Mouse (Mus musculus): Measurements from ENCODE around the gene Gm13697.
"Not testable (repeated sequence)": the region's sequence is repeated elsewhere in the genome, so short reads cannot be mapped to it uniquely, and the experiment has no call there.

Gene Gm13697

DNA sequence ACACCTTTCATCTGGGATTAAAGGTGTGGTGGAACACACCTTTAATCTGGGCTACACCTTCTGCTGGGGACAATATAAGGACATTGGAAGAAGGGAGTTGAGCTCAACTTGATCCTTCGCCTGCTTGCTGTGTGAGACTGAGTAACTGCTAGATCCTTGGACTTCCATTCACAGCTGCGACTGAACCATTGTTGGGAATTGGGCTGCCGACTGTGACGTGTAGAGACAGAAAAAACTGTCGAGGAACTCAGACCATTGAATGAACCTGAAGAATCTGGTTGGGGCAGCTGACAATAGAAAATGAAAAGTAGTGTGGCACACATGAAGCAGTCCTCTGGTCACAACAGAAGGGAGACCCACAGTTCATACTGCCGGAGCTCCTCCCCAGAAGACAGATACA is at the start of gene Gm13697:
Gm13697 (plus strand) TSS at position 301 of the 400 bp plus-strand sequence.
- H3K36me3 ChIP-seq (ENCODE audit: insufficient read depth, low read length); H3K4me1 ChIP-seq (replicated peaks; ENCODE audit: low read depth, low read length): not testable (repeated sequence)

DNA sequence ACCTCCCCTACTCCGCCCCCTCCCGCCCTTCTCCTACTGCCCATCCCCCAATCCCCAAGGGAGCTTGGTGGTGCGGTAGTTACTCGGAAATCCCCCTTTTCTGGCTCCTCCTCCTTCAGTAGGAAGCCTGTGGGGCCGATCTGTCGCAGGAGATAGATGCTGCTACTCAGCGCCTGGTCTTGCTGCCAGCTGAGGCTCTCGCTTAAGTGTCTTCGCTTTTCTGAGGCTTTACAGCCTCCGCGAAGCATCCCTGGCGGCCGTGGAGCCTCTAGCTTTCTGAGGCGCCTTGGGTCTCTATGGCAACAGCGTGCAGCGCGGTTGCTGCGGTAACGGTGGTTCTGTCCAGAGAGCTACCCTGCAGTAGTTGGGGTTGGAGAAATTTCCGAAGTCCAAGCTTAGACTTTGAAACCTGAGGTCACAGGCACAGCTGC is 43.6 kb upstream of the Gm13697 start, which contains the start of gene Zswim2:
Zswim2 (minus strand) TSS at position 298 of the 431 bp plus-strand sequence.
- peak within 1 kb of the TSS; percentile 58 for H3K4me3 ChIP-seq (replicated peaks; ENCODE audit: low read length)
- H3K9me3 ChIP-seq (ENCODE audit: low read length): no peaks in the 10 kb centered on the region
- H3K27me3 ChIP-seq (ENCODE audit: insufficient read depth, low read length): peaks cover 5% of the 10 kb centered on the region; the same call in 1 of the 2 replicates
- TF ChIP-seq NANOG (IDR thresholded peaks at IDR 0.05; ENCODE audit: borderline replicate concordance, low read length) (no peak), CTCF (conservative IDR thresholded peaks at IDR 0.05; ENCODE audit: low read length) (no peak), POU5F1 (IDR thresholded peaks at IDR 0.05; ENCODE audit: borderline replicate concordance, low read length) (no peak)
- H3K4me1 ChIP-seq (replicated peaks; ENCODE audit: low read depth, low read length): no peaks in the 10 kb centered on the region
- no peaks in the 10 kb centered on the region for H3K36me3 ChIP-seq (ENCODE audit: insufficient read depth, low read length)

More for the DNA sequence above, at the start of gene Gm13697:
- not testable (repeated sequence) for H3K27me3 ChIP-seq (ENCODE audit: insufficient read depth, low read length); H3K4me3 ChIP-seq (replicated peaks; ENCODE audit: low read length); H3K9me3 ChIP-seq (ENCODE audit: low read length)

DNA sequence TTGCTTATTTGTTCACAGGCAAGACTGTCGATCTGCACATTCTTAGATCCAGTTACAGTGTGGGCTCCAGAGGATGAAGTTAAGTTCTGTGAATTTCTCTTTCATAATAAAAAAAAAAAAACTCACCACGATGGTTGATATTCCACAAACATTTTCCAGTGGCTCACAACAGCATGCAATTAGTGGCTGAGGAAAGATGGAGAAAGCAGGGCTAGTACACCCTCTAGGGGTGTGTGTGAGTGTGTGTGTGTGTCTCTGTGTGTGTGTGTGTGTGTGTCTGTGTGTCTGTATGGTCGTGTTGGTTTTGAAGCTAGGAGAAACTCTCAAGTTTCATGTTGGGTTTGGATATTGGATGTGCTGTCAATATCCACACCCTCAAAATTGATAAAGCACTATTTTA is 43.2 kb upstream of the Gm13697 start:
- H3K4me3 ChIP-seq (replicated peaks; ENCODE audit: low read length): no peak overlapping the region
- no peaks in the 10 kb centered on the region for H3K9me3 ChIP-seq (ENCODE audit: low read length)
- no peaks in the 10 kb centered on the region for H3K36me3 ChIP-seq (ENCODE audit: insufficient read depth, low read length)
- H3K27me3 ChIP-seq (ENCODE audit: insufficient read depth, low read length): peaks cover 5% of the 10 kb centered on the region; the same call in 1 of the 2 replicates
- H3K4me1 ChIP-seq (replicated peaks; ENCODE audit: low read depth, low read length): no peaks in the 10 kb centered on the region
- no peak for TF ChIP-seq POU5F1 (IDR thresholded peaks at IDR 0.05; ENCODE audit: borderline replicate concordance, low read length)
- no peak for TF ChIP-seq CTCF (conservative IDR thresholded peaks at IDR 0.05; ENCODE audit: low read length)
- TF ChIP-seq NANOG (IDR thresholded peaks at IDR 0.05; ENCODE audit: borderline replicate concordance, low read length): no peak

DNA sequence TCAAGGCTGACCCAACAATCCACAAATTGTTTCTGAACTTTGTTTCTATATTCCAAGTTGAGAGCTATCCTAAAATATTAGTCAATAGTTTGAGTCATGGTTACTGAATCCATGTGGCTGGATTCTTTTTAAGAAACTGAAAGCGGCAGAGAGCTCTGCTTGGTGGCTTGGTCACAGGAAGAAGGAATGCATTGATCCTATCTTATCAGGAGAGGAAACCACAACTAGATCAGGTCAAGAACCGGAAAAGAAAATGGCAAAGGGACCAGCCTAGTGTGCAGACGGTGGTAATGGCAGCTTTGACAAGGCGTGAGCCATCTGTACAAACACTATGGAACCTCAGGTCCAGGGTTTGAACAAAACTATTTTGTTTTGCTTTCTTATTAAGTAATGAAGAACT is 42.8 kb upstream of the Gm13697 start:
- Histone ChIP-seq H3K27me3 (ENCODE audit: insufficient read depth, low read length) (peaks cover 5% of the 10 kb centered on the region; the same call in 1 of the 2 replicates), H3K36me3 (ENCODE audit: insufficient read depth, low read length) (no peaks in the 10 kb centered on the region), H3K4me1 (replicated peaks; ENCODE audit: low read depth, low read length) (no peaks in the 10 kb centered on the region), H3K4me3 (replicated peaks; ENCODE audit: low read length) (no peak overlapping the region), H3K9me3 (ENCODE audit: low read length) (no peaks in the 10 kb centered on the region)
- TF ChIP-seq NANOG (IDR thresholded peaks at IDR 0.05; ENCODE audit: borderline replicate concordance, low read length): no peak
- no peak for TF ChIP-seq POU5F1 (IDR thresholded peaks at IDR 0.05; ENCODE audit: borderline replicate concordance, low read length)
- TF ChIP-seq CTCF (conservative IDR thresholded peaks at IDR 0.05; ENCODE audit: low read length): no peak

DNA sequence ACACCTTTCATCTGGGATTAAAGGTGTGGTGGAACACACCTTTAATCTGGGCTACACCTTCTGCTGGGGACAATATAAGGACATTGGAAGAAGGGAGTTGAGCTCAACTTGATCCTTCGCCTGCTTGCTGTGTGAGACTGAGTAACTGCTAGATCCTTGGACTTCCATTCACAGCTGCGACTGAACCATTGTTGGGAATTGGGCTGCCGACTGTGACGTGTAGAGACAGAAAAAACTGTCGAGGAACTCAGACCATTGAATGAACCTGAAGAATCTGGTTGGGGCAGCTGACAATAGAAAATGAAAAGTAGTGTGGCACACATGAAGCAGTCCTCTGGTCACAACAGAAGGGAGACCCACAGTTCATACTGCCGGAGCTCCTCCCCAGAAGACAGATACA is 29.1 kb upstream of the Gm13697 start, which contains the start of gene Gm13698:
Gm13698 (plus strand) TSS at position 301 of the 400 bp plus-strand sequence.
- H3K36me3 ChIP-seq (ENCODE audit: insufficient read depth, low read length); H3K4me3 ChIP-seq (replicated peaks; ENCODE audit: low read length); H3K27me3 ChIP-seq (ENCODE audit: insufficient read depth, low read length); H3K4me1 ChIP-seq (replicated peaks; ENCODE audit: low read depth, low read length); H3K9me3 ChIP-seq (ENCODE audit: low read length): not testable (repeated sequence)

DNA sequence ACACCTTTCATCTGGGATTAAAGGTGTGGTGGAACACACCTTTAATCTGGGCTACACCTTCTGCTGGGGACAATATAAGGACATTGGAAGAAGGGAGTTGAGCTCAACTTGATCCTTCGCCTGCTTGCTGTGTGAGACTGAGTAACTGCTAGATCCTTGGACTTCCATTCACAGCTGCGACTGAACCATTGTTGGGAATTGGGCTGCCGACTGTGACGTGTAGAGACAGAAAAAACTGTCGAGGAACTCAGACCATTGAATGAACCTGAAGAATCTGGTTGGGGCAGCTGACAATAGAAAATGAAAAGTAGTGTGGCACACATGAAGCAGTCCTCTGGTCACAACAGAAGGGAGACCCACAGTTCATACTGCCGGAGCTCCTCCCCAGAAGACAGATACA is 23.3 kb upstream of the Gm13697 start, which contains the start of gene Gm13693:
Gm13693 (plus strand) TSS at position 301 of the 400 bp plus-strand sequence.
- not testable (repeated sequence) for H3K9me3 ChIP-seq (ENCODE audit: low read length); H3K36me3 ChIP-seq (ENCODE audit: insufficient read depth, low read length); H3K4me3 ChIP-seq (replicated peaks; ENCODE audit: low read length); H3K4me1 ChIP-seq (replicated peaks; ENCODE audit: low read depth, low read length); H3K27me3 ChIP-seq (ENCODE audit: insufficient read depth, low read length)

DNA sequence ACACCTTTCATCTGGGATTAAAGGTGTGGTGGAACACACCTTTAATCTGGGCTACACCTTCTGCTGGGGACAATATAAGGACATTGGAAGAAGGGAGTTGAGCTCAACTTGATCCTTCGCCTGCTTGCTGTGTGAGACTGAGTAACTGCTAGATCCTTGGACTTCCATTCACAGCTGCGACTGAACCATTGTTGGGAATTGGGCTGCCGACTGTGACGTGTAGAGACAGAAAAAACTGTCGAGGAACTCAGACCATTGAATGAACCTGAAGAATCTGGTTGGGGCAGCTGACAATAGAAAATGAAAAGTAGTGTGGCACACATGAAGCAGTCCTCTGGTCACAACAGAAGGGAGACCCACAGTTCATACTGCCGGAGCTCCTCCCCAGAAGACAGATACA is 17.5 kb upstream of the Gm13697 start, which contains the start of gene Gm13695:
Gm13695 (plus strand) TSS at position 301 of the 400 bp plus-strand sequence.
- not testable (repeated sequence) for H3K4me3 ChIP-seq (replicated peaks; ENCODE audit: low read length); H3K36me3 ChIP-seq (ENCODE audit: insufficient read depth, low read length); H3K27me3 ChIP-seq (ENCODE audit: insufficient read depth, low read length); H3K9me3 ChIP-seq (ENCODE audit: low read length); H3K4me1 ChIP-seq (replicated peaks; ENCODE audit: low read depth, low read length)

DNA sequence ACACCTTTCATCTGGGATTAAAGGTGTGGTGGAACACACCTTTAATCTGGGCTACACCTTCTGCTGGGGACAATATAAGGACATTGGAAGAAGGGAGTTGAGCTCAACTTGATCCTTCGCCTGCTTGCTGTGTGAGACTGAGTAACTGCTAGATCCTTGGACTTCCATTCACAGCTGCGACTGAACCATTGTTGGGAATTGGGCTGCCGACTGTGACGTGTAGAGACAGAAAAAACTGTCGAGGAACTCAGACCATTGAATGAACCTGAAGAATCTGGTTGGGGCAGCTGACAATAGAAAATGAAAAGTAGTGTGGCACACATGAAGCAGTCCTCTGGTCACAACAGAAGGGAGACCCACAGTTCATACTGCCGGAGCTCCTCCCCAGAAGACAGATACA is 11.7 kb upstream of the Gm13697 start, which contains the start of gene Gm13696:
Gm13696 (plus strand) TSS at position 301 of the 400 bp plus-strand sequence.
- H3K27me3 ChIP-seq (ENCODE audit: insufficient read depth, low read length); H3K4me1 ChIP-seq (replicated peaks; ENCODE audit: low read depth, low read length); H3K36me3 ChIP-seq (ENCODE audit: insufficient read depth, low read length); H3K4me3 ChIP-seq (replicated peaks; ENCODE audit: low read length); H3K9me3 ChIP-seq (ENCODE audit: low read length): not testable (repeated sequence)

DNA sequence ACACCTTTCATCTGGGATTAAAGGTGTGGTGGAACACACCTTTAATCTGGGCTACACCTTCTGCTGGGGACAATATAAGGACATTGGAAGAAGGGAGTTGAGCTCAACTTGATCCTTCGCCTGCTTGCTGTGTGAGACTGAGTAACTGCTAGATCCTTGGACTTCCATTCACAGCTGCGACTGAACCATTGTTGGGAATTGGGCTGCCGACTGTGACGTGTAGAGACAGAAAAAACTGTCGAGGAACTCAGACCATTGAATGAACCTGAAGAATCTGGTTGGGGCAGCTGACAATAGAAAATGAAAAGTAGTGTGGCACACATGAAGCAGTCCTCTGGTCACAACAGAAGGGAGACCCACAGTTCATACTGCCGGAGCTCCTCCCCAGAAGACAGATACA is 5.9 kb upstream of the Gm13697 start, which contains the start of gene Gm13694:
Gm13694 (plus strand) TSS at position 301 of the 400 bp plus-strand sequence.
- not testable (repeated sequence) for H3K4me3 ChIP-seq (replicated peaks; ENCODE audit: low read length); H3K9me3 ChIP-seq (ENCODE audit: low read length); H3K4me1 ChIP-seq (replicated peaks; ENCODE audit: low read depth, low read length); H3K27me3 ChIP-seq (ENCODE audit: insufficient read depth, low read length); H3K36me3 ChIP-seq (ENCODE audit: insufficient read depth, low read length)

DNA sequence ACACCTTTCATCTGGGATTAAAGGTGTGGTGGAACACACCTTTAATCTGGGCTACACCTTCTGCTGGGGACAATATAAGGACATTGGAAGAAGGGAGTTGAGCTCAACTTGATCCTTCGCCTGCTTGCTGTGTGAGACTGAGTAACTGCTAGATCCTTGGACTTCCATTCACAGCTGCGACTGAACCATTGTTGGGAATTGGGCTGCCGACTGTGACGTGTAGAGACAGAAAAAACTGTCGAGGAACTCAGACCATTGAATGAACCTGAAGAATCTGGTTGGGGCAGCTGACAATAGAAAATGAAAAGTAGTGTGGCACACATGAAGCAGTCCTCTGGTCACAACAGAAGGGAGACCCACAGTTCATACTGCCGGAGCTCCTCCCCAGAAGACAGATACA is 5.7 kb downstream of the Gm13697 start, which contains the start of gene Gm13691:
Gm13691 (plus strand) TSS at position 301 of the 400 bp plus-strand sequence.
- H3K27me3 ChIP-seq (ENCODE audit: insufficient read depth, low read length); H3K4me3 ChIP-seq (replicated peaks; ENCODE audit: low read length); H3K9me3 ChIP-seq (ENCODE audit: low read length); H3K4me1 ChIP-seq (replicated peaks; ENCODE audit: low read depth, low read length); H3K36me3 ChIP-seq (ENCODE audit: insufficient read depth, low read length): not testable (repeated sequence)

DNA sequence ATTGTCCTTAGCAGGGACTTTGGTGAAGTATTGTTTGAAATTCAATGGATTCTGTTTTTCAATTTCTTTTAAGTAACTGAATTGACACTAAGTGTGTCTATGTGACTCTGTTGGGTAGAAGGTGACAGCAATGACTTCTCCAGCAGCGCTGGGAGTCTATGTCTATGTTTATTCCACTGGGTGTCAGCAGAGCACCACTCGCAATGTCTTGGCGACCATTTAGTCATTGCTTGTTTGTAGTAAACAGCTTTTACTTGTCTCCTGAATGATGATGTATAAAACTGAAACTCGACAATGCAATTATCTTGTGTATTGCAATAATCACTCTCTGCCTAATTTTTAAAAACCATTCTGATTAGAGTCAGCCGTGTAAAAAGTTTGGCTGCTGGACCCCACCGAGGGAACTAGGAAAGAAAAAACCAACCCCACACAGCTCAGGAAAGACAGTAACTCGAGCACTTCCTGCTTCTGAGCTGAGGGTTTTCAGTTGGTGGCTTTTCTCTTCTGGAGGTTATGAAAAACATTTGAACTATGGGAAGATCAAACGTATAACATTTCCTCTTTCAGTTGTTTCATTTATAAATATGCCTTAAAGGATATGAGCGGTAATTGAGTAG is 9.2 kb downstream of the Gm13697 start:
- not testable (repeated sequence) for H3K36me3 ChIP-seq (ENCODE audit: insufficient read depth, low read length); H3K4me1 ChIP-seq (replicated peaks; ENCODE audit: low read depth, low read length); H3K27me3 ChIP-seq (ENCODE audit: insufficient read depth, low read length); H3K9me3 ChIP-seq (ENCODE audit: low read length); H3K4me3 ChIP-seq (replicated peaks; ENCODE audit: low read length)

DNA sequence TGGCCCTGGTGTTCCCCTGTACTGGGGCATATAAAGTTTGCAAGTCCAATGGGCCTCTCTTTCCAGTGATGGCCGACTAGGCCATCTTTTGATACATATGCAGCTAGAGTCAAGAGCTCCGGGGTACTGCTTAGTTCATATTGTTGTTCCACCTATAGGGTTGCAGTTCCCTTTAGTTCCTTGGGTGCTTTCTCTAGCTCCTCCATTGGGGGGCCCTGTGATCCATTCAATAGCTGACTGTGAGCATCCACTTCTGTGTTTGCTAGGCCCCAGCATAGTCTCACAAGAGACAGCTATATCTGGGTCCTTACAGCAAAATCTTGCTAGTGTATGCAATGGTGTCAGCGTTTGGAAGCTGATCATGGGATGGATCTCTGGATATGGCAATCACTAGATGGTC is 10.0 kb downstream of the Gm13697 start:
- not testable (repeated sequence) for H3K4me3 ChIP-seq (replicated peaks; ENCODE audit: low read length); H3K4me1 ChIP-seq (replicated peaks; ENCODE audit: low read depth, low read length); H3K36me3 ChIP-seq (ENCODE audit: insufficient read depth, low read length); H3K9me3 ChIP-seq (ENCODE audit: low read length); H3K27me3 ChIP-seq (ENCODE audit: insufficient read depth, low read length)
